Mouse (Mus musculus): ENCODE results near the gene Fbxl17.

GRCm38 (mm10) chr17:63289317-63289913, 210.4 kb downstream of the Fbxl17 start:
- TF ChIP-seq CTCF (IDR thresholded peaks at IDR 0.05) (no peak), EP300 (IDR thresholded peaks at IDR 0.05; ENCODE audit: insufficient read depth, low read depth, low read length) (no peak)
